Mouse (Mus musculus): ENCODE data around the gene Arrdc4.

GRCm38 (mm10) chr7:68740763-68741162 is 8.3 kb downstream of the Arrdc4 start:
- TF ChIP-seq CTCF (IDR thresholded peaks at IDR 0.05; ENCODE audit: borderline replicate concordance, extremely low read depth, insufficient read depth, insufficient read length) (no peak), POLR2A (IDR thresholded peaks at IDR 0.05; ENCODE audit: borderline replicate concordance, extremely low read depth, insufficient read depth, insufficient read length, poor library complexity, severe bottlenecking) (no peak)

Data from brain, embryonic 14.5 days (tissue).